Mouse (Mus musculus): ENCODE data around the gene Alg1. TPM values are rescaled to one million over a fixed set of nuclear protein-coding genes. Genes with fewer than 3 reads are reported as not detected.

Alg1 gene
- polyA plus RNA-seq, 1 experiment from 2014 or later: 35.9 TPM

GRCm38 (mm10) chr16:5202681-5203080 lies 30.7 kb upstream of the Alg1 start:
- Histone ChIP-seq H3K36me3 (ENCODE audit: insufficient read depth, low read length) (no peaks in the 10 kb centered on the region), H3K4me2 (replicated peaks; ENCODE audit: low read depth, low read length) (peak overlapping the region; percentile 100), H3K4me3 (ENCODE audit: low read depth, low read length) (peak overlapping the region; percentile 75), H3K4me1 (ENCODE audit: insufficient read depth, low read depth, low read length) (0 out of 2 replicates have a peak, but pooled peaks cover 5% of the 10 kb centered on the region), H3K27me3 (replicated peaks; ENCODE audit: insufficient read depth, low read length) (no peaks in the 10 kb centered on the region), H3K27ac (ENCODE audit: low read length) (no peak overlapping the region), H3K9ac (replicated peaks; ENCODE audit: low read depth) (no peak overlapping the region), H3K9me3 (ENCODE audit: low read length) (no peaks in the 10 kb centered on the region)
- peak; percentile 83 for DNase-seq (ENCODE audit: low spot score)
- TF ChIP-seq CTCF (IDR thresholded peaks at IDR 0.05): peak; percentile 79
- TF ChIP-seq EP300 (IDR thresholded peaks at IDR 0.05): no peak
- ATAC-seq: no peak
- WGBS: 12% methylated on average over 4 of the region's 4 CpGs

DNA sequence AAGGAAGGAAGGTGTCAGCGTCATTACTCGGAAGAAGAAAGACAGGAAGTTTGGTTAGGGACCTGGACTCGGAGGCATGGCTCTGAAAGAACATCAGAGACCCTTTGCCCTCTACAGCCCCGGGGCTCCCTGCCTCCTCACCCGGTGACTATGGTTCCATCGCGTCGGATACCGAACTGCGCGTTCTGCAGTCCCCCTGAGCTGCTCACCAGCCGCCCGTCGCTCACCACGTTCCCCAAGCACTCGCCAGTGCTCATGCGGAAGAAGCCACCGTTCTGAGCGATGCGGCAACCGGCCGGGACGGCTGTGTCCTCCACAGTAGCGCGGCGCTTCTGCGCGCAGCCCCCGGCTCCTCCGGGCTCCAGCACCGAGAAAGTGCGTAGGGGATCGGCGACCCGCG lies 30.2 kb upstream of the Alg1 start:
- ATAC-seq: peak; percentile 14

DNA sequence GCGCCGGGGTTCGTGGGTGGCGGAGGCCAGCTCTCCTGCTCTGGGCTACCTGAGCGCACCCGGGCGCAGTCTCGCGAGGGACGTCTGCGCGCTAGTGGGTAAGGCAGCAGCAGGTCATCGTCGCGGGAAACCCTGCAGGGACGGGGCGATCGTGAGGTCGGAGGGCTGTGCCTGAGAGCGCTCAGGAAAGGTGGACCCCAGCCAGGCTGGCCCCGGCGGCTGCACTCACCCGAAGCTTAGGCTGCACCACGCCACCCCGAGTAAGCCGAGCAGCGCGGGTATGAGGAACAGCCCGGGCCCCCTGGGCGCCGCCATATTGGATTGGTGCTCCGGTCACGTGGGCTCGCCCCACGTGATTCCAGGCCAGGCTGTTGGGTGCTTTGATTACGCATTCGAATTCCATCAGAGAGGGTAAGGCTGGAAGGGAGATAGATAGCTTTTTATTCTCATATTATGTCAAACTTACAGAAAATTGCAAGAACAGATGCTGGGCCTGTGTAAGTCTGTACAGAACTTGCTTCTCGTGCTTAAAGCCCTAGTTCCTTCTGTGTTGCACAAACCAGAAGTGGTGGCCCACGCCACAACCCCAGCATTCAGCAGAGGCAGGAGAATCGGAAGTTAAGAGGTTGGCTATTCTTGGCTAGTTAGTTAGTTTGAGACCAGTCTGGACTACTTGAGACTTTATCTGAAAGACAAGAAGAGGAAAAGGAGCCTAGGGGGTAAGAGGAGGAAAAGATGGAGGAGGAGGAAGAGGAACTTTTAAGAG lies 29.6 kb upstream of the Alg1 start, which contains the start of gene Nagpa:
TSS of gene Nagpa (minus strand) at position 345 of the 766 bp plus-strand sequence.
- 0 out of 2 replicates have a peak, but pooled peaks cover 5% of the 10 kb centered on the region for H3K4me1 ChIP-seq (ENCODE audit: insufficient read depth, low read depth, low read length)
- 3% methylated on average over 36 of the region's 40 CpGs for WGBS
- H3K4me3 ChIP-seq (ENCODE audit: low read depth, low read length): peak within 1 kb of the TSS; percentile 75
- no peak for TF ChIP-seq EP300 (IDR thresholded peaks at IDR 0.05)
- TF ChIP-seq CTCF (IDR thresholded peaks at IDR 0.05): no peak
- H3K27ac ChIP-seq (ENCODE audit: low read length): no peak within 1 kb of the TSS; the same call in 1 of the 2 replicates
- DNase-seq (ENCODE audit: low spot score) (peak; percentile 93), ATAC-seq (peak; percentile 95)
- H3K36me3 ChIP-seq (ENCODE audit: insufficient read depth, low read length): no peaks in the 10 kb centered on the region
- peak within 1 kb of the TSS; percentile 100 for H3K4me2 ChIP-seq (replicated peaks; ENCODE audit: low read depth, low read length)
- H3K9ac ChIP-seq (replicated peaks; ENCODE audit: low read depth): peak within 1 kb of the TSS; percentile 30
- H3K9me3 ChIP-seq (ENCODE audit: low read length): no peaks in the 10 kb centered on the region
- no peaks in the 10 kb centered on the region for H3K27me3 ChIP-seq (replicated peaks; ENCODE audit: insufficient read depth, low read length)

More for the DNA sequence above, 30.2 kb upstream of the Alg1 start:
- Histone ChIP-seq H3K4me1 (ENCODE audit: insufficient read depth, low read depth, low read length) (0 out of 2 replicates have a peak, but pooled peaks cover 5% of the 10 kb centered on the region), H3K9me3 (ENCODE audit: low read length) (no peaks in the 10 kb centered on the region), H3K27ac (ENCODE audit: low read length) (no peak overlapping the region; the same call in 1 of the 2 replicates), H3K36me3 (ENCODE audit: insufficient read depth, low read length) (no peaks in the 10 kb centered on the region), H3K4me3 (ENCODE audit: low read depth, low read length) (peak overlapping the region; percentile 75), H3K27me3 (replicated peaks; ENCODE audit: insufficient read depth, low read length) (no peaks in the 10 kb centered on the region), H3K9ac (replicated peaks; ENCODE audit: low read depth) (peak overlapping the region; percentile 30), H3K4me2 (replicated peaks; ENCODE audit: low read depth, low read length) (peak overlapping the region; percentile 100)
- no peak for DNase-seq (ENCODE audit: low spot score)
- 5% methylated on average over 33 of the region's 36 CpGs for WGBS
- TF ChIP-seq EP300 (IDR thresholded peaks at IDR 0.05): no peak
- no peak for TF ChIP-seq CTCF (IDR thresholded peaks at IDR 0.05)

GRCm38 (mm10) chr16:5205431-5205970 lies 27.9 kb upstream of the Alg1 start:
- H3K4me2 ChIP-seq (replicated peaks; ENCODE audit: low read depth, low read length): no peak overlapping the region
- no peak overlapping the region for H3K9ac ChIP-seq (replicated peaks; ENCODE audit: low read depth)
- H3K27me3 ChIP-seq (replicated peaks; ENCODE audit: insufficient read depth, low read length): no peaks in the 10 kb centered on the region
- H3K4me3 ChIP-seq (ENCODE audit: low read depth, low read length): no peak overlapping the region
- H3K27ac ChIP-seq (ENCODE audit: low read length): no peak overlapping the region
- DNase-seq (ENCODE audit: low spot score) (no peak), ATAC-seq (no peak)
- 0 out of 2 replicates have a peak, but pooled peaks cover 5% of the 10 kb centered on the region for H3K4me1 ChIP-seq (ENCODE audit: insufficient read depth, low read depth, low read length)
- 86% methylated on average over 5 of the region's 5 CpGs for WGBS
- TF ChIP-seq EP300 (IDR thresholded peaks at IDR 0.05): no peak
- no peak for TF ChIP-seq CTCF (IDR thresholded peaks at IDR 0.05)
- H3K36me3 ChIP-seq (ENCODE audit: insufficient read depth, low read length): no peaks in the 10 kb centered on the region
- H3K9me3 ChIP-seq (ENCODE audit: low read length): no peaks in the 10 kb centered on the region

GRCm38 (mm10) chr16:5206051-5206450 lies 27.4 kb upstream of the Alg1 start:
- 61% methylated on average over 5 of the region's 5 CpGs for WGBS
- ATAC-seq (no peak), DNase-seq (ENCODE audit: low spot score) (no peak)
- no peaks in the 10 kb centered on the region for H3K27me3 ChIP-seq (replicated peaks; ENCODE audit: insufficient read depth, low read length)
- 0 out of 2 replicates have a peak, but pooled peaks cover 5% of the 10 kb centered on the region for H3K4me1 ChIP-seq (ENCODE audit: insufficient read depth, low read depth, low read length)
- no peaks in the 10 kb centered on the region for H3K9me3 ChIP-seq (ENCODE audit: low read length)
- no peak overlapping the region for H3K9ac ChIP-seq (replicated peaks; ENCODE audit: low read depth)
- no peak overlapping the region for H3K27ac ChIP-seq (ENCODE audit: low read length)
- H3K4me3 ChIP-seq (ENCODE audit: low read depth, low read length): no peak overlapping the region
- no peaks in the 10 kb centered on the region for H3K36me3 ChIP-seq (ENCODE audit: insufficient read depth, low read length)
- H3K4me2 ChIP-seq (replicated peaks; ENCODE audit: low read depth, low read length): no peak overlapping the region
- TF ChIP-seq EP300 (IDR thresholded peaks at IDR 0.05): no peak
- no peak for TF ChIP-seq CTCF (IDR thresholded peaks at IDR 0.05)

GRCm38 (mm10) chr16:5210365-5210764 lies 23.1 kb upstream of the Alg1 start:
- no peaks in the 10 kb centered on the region for H3K9me3 ChIP-seq (ENCODE audit: low read length)
- ATAC-seq (no peak; the same call in 1 of the 2 replicates), DNase-seq (ENCODE audit: low spot score) (no peak)
- no peak overlapping the region for H3K4me2 ChIP-seq (replicated peaks; ENCODE audit: low read depth, low read length)
- TF ChIP-seq CTCF (IDR thresholded peaks at IDR 0.05) (no peak), EP300 (IDR thresholded peaks at IDR 0.05) (no peak)
- WGBS: 72% methylated on average over 2 of the region's 2 CpGs
- no peak overlapping the region for H3K27ac ChIP-seq (ENCODE audit: low read length)
- H3K4me1 ChIP-seq (ENCODE audit: insufficient read depth, low read depth, low read length): no peaks in the 10 kb centered on the region
- H3K9ac ChIP-seq (replicated peaks; ENCODE audit: low read depth): no peak overlapping the region
- H3K36me3 ChIP-seq (ENCODE audit: insufficient read depth, low read length): no peaks in the 10 kb centered on the region
- no peak overlapping the region for H3K4me3 ChIP-seq (ENCODE audit: low read depth, low read length)
- no peaks in the 10 kb centered on the region for H3K27me3 ChIP-seq (replicated peaks; ENCODE audit: insufficient read depth, low read length)
